Mouse (Mus musculus): Measurements from ENCODE around the gene Dio2.
A peak's percentile ranks its signal among the peaks of the same experiment; 100 is the strongest.

Gene Dio2

DNA sequence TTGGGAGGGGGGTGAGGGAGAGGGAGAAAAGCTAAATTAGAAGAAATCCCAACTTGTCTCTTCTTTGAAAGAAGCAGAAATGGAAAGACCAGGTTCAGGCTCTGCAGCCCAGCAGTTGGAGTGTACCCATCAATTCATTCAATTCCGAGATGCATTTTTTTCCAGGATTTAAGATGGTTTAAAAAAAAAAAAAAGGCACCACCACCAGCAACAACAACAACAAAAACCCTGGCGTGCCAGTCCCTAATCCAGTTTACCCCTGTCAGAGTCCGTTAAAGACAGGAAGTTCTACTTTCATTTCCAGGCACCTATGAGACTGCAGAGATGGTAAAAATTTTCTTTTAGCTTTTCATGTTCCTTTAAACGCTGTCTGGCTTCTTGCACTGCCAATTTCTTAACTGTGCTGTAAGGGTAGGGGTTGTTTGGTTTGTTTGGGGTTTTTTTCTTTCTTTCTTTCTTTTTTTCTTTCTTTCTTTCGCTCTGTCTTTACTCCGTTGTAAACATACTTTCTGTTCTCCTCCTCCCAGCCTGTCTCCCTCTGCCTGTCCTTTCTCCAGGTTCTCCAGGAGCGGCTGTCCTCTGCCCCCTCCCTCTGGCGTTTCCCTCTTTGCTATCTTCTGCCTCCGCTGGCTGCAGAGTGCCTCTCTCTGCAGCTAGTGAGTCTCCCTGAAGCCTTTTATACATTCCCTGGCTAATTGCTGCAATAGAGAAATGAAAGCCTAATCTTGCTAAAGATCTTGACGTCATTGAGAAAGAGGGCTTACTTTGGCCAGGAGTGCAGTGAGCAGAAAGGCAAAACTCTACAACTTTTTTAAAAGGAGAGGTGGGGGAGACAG lies at the start of gene Dio2:
TSS of gene Dio2 (minus strand) at position 51 of the 836 bp plus-strand sequence.
- DNase-seq (ENCODE audit: low spot score): no peak

DNA sequence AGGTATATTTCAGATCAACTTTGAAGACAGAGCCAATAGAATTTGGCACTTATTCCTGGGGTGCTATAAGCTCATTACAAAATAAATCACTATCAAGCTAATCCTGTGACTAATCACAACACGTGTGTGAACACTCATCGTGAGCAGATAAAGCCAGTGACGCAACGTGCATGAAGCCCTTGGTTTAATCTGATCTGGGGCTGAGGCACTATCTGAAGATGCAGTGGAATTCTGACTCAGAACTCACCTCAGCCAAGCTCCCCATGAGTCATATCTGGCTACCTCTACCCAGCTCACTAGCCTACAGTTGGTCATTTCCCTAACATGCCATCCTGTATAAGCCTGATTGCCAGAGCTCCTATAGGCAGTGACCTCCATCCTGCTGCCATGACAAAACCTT lies 43.2 kb upstream of the Dio2 start:
- DNase-seq (ENCODE audit: low spot score): no peak

DNA sequence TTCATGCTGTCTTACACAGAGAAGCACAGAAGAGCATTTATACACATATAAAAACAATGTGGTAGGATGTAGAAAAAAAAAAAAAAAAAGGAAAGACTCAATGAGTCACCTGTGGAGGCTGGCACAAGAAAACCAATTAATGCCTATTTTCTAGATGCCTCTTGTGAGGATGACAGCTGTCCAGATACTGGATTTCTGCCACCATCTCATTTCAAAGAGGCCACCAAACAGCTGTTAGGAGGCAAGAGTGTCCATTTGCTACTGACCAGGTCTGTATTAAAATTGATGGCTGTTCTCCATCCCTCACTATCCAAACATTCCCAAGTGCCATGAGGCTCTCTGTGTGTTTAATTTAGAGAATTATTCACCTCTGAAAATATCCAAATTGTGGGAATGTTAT lies 6.5 kb upstream of the Dio2 start:
- no peak for DNase-seq (ENCODE audit: low spot score)

DNA sequence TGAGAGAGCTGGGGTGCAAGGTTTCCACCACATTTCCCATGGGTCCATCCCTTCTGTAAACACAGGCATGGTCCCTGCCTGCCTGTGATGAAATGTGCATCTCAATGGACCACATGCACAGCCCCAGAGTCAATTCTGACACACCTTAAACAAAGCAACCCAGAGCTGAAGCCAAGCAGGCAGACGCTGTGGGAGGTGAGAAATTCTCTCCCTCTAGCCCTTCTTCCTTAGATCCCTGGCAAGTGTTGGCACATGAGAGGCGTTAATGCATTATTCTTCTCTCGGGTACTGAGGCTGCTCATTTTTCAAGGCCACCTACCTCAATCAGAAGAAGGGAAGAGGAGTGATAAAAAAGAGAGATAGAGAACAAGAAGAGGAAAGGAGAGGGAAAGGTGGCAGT lies 5.4 kb upstream of the Dio2 start:
- no peak for DNase-seq (ENCODE audit: low spot score)

DNA sequence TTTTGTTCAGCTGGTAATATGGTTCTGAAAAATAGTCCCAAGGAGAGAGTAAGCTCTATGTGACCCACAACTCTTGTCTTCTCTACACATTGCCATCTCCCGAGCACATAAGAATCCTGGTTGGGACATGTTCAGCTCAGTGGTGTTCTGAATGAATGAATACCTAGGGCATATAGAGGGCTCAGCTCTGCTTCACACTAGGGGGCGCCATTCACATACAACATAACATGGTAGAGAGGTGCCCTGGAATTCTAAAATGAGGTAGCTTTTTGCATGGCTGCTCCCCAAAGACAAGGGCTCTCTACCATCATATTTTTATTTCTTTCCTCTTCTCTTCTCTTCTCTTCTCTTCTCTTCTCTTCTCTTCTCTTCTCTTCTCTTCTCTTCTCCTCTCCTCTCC lies 2.2 kb upstream of the Dio2 start:
- peak; percentile 8 for DNase-seq (ENCODE audit: low spot score)

DNA sequence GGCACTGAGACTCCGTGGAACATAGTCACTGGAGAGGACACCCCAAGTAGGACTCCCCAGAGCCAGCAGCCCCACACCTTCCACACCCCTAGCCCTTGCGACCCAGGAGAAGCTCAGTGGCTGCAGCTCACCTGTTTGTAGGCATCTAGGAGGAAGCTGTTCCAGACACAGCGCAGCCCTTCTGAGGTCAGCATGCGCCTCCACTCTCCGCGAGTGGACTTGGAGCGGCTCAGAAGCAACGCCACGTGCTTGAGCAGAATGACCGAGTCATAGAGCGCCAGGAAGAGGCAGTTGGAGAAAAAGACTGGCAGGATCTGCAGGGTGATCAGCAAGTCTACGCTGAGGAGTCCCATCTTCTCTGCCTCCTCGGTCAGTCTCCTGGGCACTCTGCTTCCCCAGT lies 306 bp downstream of the Dio2 start:
- no peak for DNase-seq (ENCODE audit: low spot score)

DNA sequence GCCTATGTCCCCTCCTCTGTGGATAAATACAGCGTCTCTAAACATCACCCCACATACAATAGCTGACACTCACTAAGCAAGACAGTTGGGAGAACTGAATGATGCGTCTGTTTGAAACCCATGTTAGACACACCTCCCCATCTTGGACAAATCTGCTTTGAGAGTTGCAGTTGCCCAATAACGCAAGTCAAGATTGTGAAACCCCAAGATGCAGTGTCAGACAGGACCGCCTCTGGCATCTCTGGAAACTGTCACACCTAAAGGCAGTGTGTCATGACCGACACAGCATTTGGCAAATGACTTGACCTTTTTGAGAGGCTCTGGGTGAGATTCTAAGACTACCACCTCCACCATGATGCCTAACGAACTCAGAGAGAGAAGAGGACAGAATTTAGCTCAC lies 2.8 kb downstream of the Dio2 start:
- DNase-seq (ENCODE audit: low spot score): no peak

DNA sequence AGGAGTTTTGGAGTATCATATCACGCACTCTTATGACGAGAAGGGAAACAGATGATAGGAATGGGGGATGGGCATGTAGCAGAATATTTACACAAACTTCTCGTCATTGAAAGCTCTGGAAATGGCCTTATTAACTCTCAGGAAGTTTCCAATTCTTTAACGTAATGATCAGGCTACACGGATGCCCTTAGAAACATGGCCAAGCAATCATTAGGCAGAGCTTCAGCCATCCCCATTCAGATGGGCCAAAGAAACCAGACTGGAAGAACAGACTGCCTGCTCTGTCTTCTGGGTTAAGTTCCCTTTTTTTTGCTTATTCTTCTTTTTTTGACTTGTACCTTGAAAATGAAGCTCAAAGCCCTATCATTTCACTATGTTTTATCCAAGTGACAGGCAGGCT lies 3.7 kb downstream of the Dio2 start:
- no peak for DNase-seq (ENCODE audit: low spot score)

DNA sequence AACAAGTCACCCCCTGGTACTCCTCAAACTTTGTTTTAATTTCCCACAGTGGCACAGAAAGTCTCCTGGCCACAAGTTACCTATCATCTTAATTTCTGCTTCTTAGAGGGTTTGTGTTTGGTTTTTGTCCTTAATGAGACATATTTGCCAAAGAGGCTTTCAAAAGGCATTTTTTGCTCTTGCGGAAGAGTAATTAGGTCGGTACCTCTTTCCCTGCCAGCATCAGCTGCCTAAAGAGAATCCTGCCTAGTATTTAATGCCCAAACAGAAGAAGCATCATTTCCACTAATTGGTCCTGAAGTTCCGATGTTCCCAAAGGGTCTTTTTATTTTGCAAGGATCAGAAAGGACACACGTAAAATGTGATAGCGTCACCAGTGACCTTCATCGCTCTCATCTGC lies 4.5 kb downstream of the Dio2 start:
- no peak for DNase-seq (ENCODE audit: low spot score)

DNA sequence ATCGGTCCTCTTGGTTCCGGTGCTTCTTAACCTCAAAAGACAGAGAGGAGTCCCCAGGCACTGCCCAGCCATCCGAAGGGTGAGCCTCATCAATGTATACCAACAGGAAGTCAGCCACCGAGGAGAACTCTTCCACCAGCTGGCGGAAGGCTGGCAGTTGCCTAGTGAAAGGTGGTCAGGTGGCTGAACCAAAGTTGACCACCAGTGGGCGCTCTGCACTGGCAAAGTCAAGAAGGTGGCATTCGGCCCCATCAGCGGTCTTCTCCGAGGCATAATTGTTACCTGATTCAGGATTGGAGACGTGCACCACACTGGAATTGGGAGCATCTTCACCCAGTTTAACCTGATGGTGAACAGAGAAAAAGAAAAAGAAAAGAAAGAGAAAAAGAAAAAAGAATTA lies 8.6 kb downstream of the Dio2 start:
- DNase-seq (ENCODE audit: low spot score): peak; percentile 21

DNA sequence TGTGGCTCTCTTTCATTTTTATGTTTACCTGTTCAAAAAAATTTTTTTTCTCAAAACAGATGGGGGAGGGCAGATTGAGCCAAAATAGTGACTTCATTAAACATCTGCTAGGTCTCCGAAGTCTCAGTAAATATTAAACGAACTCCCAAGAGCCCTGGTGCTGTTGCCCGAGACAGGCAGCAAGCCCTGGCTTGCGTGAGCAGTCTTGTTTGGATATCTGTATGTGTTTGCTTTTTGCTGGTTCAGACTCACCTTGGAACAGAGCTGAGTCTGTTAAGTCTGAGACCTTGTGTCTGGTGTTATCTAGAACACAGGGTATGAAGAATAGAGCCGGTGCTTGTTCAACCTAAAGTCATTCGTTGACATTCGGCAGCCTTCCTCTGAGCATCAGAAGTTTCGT lies 13.1 kb downstream of the Dio2 start:
- DNase-seq (ENCODE audit: low spot score): peak; percentile 9

DNA sequence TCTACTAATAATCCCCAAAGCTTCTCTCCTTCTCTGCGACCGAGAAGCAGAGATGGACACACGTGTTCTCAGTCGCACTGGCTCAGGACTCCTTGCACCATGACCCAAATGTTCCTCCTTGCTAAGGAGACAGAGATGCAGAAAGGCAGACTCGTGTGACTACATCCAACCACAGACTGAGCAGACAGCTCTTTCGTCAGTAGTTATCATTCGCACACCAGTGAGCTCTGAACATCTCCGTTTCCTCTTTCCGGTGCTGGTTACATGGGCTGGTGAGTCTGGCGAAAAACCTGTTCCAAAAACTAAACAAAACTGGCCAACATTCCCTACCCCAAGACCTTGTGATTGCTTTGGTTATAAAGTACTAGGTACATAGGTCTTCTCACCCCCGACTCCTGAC lies 13.6 kb downstream of the Dio2 start:
- DNase-seq (ENCODE audit: low spot score): peak; percentile 5

DNA sequence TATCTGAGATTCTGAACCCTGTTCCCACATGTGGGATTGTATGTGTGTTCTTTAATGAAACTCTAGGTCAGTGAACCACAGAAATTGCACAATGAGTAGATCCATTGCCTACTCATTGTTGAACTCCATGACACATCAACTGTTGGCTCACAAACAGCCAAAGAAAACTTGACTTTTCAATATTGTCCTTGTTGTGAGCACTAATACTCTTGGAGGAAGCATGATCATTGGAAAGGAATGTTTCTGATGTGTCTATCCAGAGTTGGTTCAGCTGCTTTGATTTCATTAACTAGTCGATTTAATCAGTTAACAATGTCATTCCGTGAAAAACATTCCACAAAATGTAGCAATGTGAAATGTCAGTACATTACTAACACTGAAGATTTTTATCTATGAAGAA lies 44.1 kb downstream of the Dio2 start:
- no peak for DNase-seq (ENCODE audit: low spot score)
